Mouse (Mus musculus) CH12.LX (cell line): ENCODE data around the gene Afap1.
A peak's percentile ranks its signal among the peaks of the same experiment; 100 is the strongest.

Experiments used
- CTCF ChIP-seq, 2 experiments: IDR thresholded peaks in 1 of 2; conservative IDR thresholded peaks in 1 of 2; 2 replicates each; pipeline ENCODE4 v1.5.1; 2011 to 2012; ENCODE audit warnings: low read depth in 2 of 2, low read length in 2 of 2, improper control_type of control experiment in 1 of 2, inconsistent platforms in 1 of 2, mild to moderate bottlenecking in 1 of 2, moderate library complexity in 1 of 2
- GABPA ChIP-seq: IDR thresholded peaks from 2 replicates; pipeline ENCODE4 v1.6.1; 2012; ENCODE audit warnings: low read depth, low read length, improper control_type of control experiment, inconsistent platforms; ENCODE audit not compliant: insufficient replicate concordance
- JUND ChIP-seq: conservative IDR thresholded peaks from 2 replicates; pipeline ENCODE4 v1.6.1; 2011; ENCODE audit warnings: low read depth, low read length, improper control_type of control experiment
- MEF2A ChIP-seq: IDR thresholded peaks from 2 replicates; pipeline ENCODE4 v1.6.1; 2014; ENCODE audit warnings: low read depth, mild to moderate bottlenecking, inconsistent platforms, low read length, improper control_type of control experiment, borderline replicate concordance
- PAX5 ChIP-seq: IDR thresholded peaks from 2 replicates; pipeline ENCODE4 v1.6.1; 2012; ENCODE audit warnings: low read length, inconsistent platforms, mixed read lengths
- SIN3A ChIP-seq: IDR thresholded peaks from 2 replicates; pipeline ENCODE4 v1.6.1; 2012; ENCODE audit warnings: low read length, improper control_type of control experiment, inconsistent platforms

- TF ChIP-seq SIN3A (no peak), JUND (no peak), CTCF (conservative IDR thresholded peaks at IDR 0.05 in 1 of 2, IDR thresholded peaks at IDR 0.05 in 1 of 2; ENCODE audit: low read depth in 2 of 2, low read length in 2 of 2) (peak; percentile 67 to 69), MEF2A (no peak), GABPA (no peak), PAX5 (no peak)
Observed at GRCm38 (mm10) chr5:35884262-35884661, 8.9 kb upstream of the Afap1 start.
